Mouse (Mus musculus): ENCODE data around the gene Rbms3.

GRCm38 (mm10) chr9:116771820-116772219 lies 857.9 kb downstream of the Rbms3 start:
- TF ChIP-seq HCFC1 (IDR thresholded peaks at IDR 0.05; ENCODE audit: borderline replicate concordance, insufficient read depth, low read length): no peak
- no peak for TF ChIP-seq ZNF384 (IDR thresholded peaks at IDR 0.05; ENCODE audit: low read depth, low read length)
- no peak for TF ChIP-seq ZC3H11A (IDR thresholded peaks at IDR 0.05; ENCODE audit: borderline replicate concordance, low read depth, low read length)
- no peak for TF ChIP-seq CHD2 (IDR thresholded peaks at IDR 0.05; ENCODE audit: low read depth, low read length)
- TF ChIP-seq MAFK (IDR thresholded peaks at IDR 0.05; ENCODE audit: insufficient read depth, low read depth, low read length): no peak

Measured in ES-E14 (cell line).